Mouse (Mus musculus) kidney, adult 2 months (tissue): ENCODE results near the gene Ttc1. TPM values are rescaled to one million over a fixed set of nuclear protein-coding genes. Genes with fewer than 3 reads are reported as not detected.

Experiments
- DNase-seq: peaks from one replicate; pipeline ENCODE4 v3.0.0; 2021
- H3K27ac ChIP-seq: fragments of 200-500 bp; 2 replicates; pipeline ENCODE4 v1.5.1; 2012; ENCODE audit warnings: low read depth, low read length, control low read depth, inconsistent platforms; ENCODE audit not compliant: insufficient read depth
- H3K27me3 ChIP-seq: fragments of 200-500 bp; replicated peaks from 2 replicates; pipeline ENCODE4 v1.6.1; 2012; ENCODE audit warnings: mild to moderate bottlenecking, moderate library complexity, low read length, inconsistent platforms; ENCODE audit not compliant: control insufficient read depth, insufficient read depth
- H3K36me3 ChIP-seq: fragments of 200-500 bp; 2 replicates; pipeline ENCODE4 v1.6.1; 2012; ENCODE audit warnings: mild to moderate bottlenecking, moderate library complexity, low read length, inconsistent platforms; ENCODE audit not compliant: control insufficient read depth, insufficient read depth
- H3K4me1 ChIP-seq: fragments of 200-500 bp; 2 replicates; pipeline ENCODE4 v1.6.1; 2011; ENCODE audit warnings: low read length; ENCODE audit not compliant: control insufficient read depth, insufficient read depth
- H3K4me3 ChIP-seq: fragments of 200-500 bp; 2 replicates; pipeline ENCODE4 v1.5.1; 2011; ENCODE audit warnings: mild to moderate bottlenecking, low read depth, low read length, control low read depth; ENCODE audit not compliant: insufficient read depth
- CTCF ChIP-seq: fragments of 200-500 bp; conservative IDR thresholded peaks from 2 replicates; pipeline ENCODE4 v1.5.1; 2011; ENCODE audit warnings: low read depth, mild to moderate bottlenecking, control low read depth, low read length, moderate library complexity, mixed read lengths; ENCODE audit not compliant: insufficient read depth, insufficient read length
- POLR2A ChIP-seq: fragments of 200-500 bp; IDR thresholded peaks from one replicate; pipeline ENCODE4 v1.6.1; 2011; ENCODE audit warnings: low read depth, low read length, control low read depth
- WGBS: fragments of 180-500 bp; shearing (Covaris S2); methylation state at CpG from one replicate; pipeline ENCODE4 v1.1.7; 2018; 5-methylcytosine and 5-hydroxymethylcytosine counted together
- polyA plus RNA-seq: library from polyadenylated mRNA; depleted of rRNA; stranded (reverse); fragments of >200 nt; gene quantifications from 2 replicates; pipeline ENCODE4 v1.2.3, GENCODE M21; 2012; rRNA removed

Gene Ttc1
- polyA plus RNA-seq, 1 experiment, result 15.3 TPM

DNA sequence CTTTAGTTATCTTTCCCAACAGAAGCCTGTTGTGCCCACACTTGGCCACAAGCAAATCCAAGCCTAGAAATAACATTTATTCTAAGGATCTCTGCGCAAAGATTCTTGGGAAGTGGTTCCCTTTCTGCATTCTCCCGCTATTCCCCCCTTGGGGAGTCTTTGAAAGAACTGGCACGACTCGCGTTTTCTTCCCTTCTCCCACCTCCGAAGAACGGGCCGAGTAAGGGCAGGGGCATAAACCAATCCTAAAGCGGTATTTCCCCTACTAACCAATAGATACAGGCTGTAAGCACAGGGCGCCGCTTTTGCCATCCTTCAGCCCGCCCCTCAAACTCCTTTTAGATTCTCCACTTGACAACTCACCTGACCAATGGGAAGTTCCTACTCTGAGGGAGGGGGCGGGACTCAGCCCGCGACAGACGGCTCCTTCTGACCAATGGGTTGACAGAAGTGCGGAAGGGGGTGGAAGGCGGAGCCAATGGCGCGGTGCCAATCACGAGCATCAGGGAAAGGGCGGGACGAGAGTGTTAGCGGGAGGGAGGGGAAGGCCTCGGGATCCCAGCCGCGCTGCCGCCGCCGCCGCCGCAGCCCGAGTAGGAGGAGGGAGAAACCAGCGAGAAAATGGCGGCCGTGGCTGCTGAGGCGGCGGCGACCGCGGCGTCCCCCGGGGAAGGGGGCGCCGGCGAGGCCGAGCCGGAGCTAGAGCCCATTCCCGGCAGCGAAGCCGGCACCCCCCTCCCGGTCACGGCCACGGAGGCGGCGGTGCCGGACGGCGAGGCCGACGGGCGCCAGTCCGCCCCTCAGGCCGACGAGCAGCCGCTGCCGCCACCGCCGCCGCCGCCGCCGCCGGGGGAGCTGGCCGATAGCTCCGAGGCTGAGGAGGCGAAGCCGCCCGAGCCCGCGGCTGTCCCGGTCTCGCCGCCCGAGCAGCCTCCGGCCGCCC lies 66.1 kb downstream of the Ttc1 start, which contains the start of gene Pwwp2a:
Gene Pwwp2a, plus strand, starts transcription at position 527 of the 943 bp plus-strand sequence.
- H3K27me3 ChIP-seq, result no peaks in the 10 kb centered on the region
- peak within 1 kb of the TSS; percentile 63 for H3K27ac ChIP-seq
- TF ChIP-seq CTCF (no peak), POLR2A (peak; percentile 38)
- peak; percentile 99 for DNase-seq
- H3K4me1 ChIP-seq, result peaks cover 5% of the 10 kb centered on the region; the same call in 1 of the 2 replicates
- WGBS, result 1% methylated on average over 79 of the region's 87 CpGs
- peak within 1 kb of the TSS; percentile 98 for H3K4me3 ChIP-seq
- H3K36me3 ChIP-seq, result no peaks in the 10 kb centered on the region

Other genes with a start within 250 kb of the Ttc1 start
- gene Ccnjl, start 219.2 kb downstream of the Ttc1 start, polyA plus RNA-seq, result 1.0 and 1.1 TPM in 2 replicates
- gene 4933415A04Rik, start 161.0 kb downstream of the Ttc1 start, polyA plus RNA-seq, result 0.24 and 0.30 TPM in 2 replicates
- not detected in 2 replicates for gene Fabp6, start 146.5 kb downstream of the Ttc1 start, polyA plus RNA-seq
- gene Pwwp2a, start 66.0 kb downstream of the Ttc1 start, polyA plus RNA-seq, result 10.8 and 12.1 TPM in 2 replicates
- 5.6 and 6.9 TPM in 2 replicates for gene Adra1b, start 153.2 kb upstream of the Ttc1 start, polyA plus RNA-seq